Mouse (Mus musculus): Measurements from ENCODE around the gene Wdr61. TPM values are rescaled to one million over a fixed set of nuclear protein-coding genes. Genes with fewer than 3 reads are reported as not detected.

The Wdr61 gene
- total RNA-seq, 2 experiments from 2014 or later, result 53.4 to 53.9 TPM

GRCm38 (mm10) chr9:54687246-54688236 is 46.8 kb downstream of the Wdr61 start:
- DNase-seq (ENCODE audit: low spot score in 2 of 2), result peak; percentile 34 to 47

- DNase-seq (ENCODE audit: low spot score in 2 of 2), result no peak
Observed at GRCm38 (mm10) chr9:54683814-54684605, 50.3 kb downstream of the Wdr61 start.

- DNase-seq (ENCODE audit: low spot score in 2 of 2), result no peak
Observed at GRCm38 (mm10) chr9:54682846-54683245, 51.5 kb downstream of the Wdr61 start.

GRCm38 (mm10) chr9:54676531-54676986 is 57.8 kb downstream of the Wdr61 start:
- DNase-seq (ENCODE audit: low spot score in 2 of 2), result peak; percentile 83 to 88

GRCm38 (mm10) chr9:54673887-54674286 is 60.4 kb downstream of the Wdr61 start:
- DNase-seq (ENCODE audit: low spot score in 2 of 2), result no peak

GRCm38 (mm10) chr9:54671962-54672361 is 62.4 kb downstream of the Wdr61 start:
- no peak for DNase-seq (ENCODE audit: low spot score in 2 of 2)

GRCm38 (mm10) chr9:54668455-54668854 is 65.9 kb downstream of the Wdr61 start:
- no peak for DNase-seq (ENCODE audit: low spot score in 2 of 2)

- DNase-seq (ENCODE audit: low spot score in 2 of 2), result no peak
Observed at GRCm38 (mm10) chr9:54666116-54666515, 68.2 kb downstream of the Wdr61 start.

Small RNA genes within 50 kb of the gene (microRNA-seq; reads per million reads assigned to microRNA genes)
- gene Mir5710, result 0.20 to 0.45 reads per million in 2 experiments

Other genes with a start within 250 kb of the Wdr61 start
- 100 to 1,000 TPM; 199 to 209 TPM for gene Dmxl2, start 232.9 kb downstream of the Wdr61 start, total RNA-seq (2021)
- not detected for gene Sh2d7, start 195.5 kb downstream of the Wdr61 start, total RNA-seq (2021)
- gene Cib2, start 174.3 kb downstream of the Wdr61 start, total RNA-seq (2021), result 10 to 100 TPM; 29.9 to 31.8 TPM
- 100 to 1,000 TPM; 184 to 199 TPM for gene Idh3a, start 148.2 kb downstream of the Wdr61 start, total RNA-seq (2021)
- 10 to 100 TPM; 85.1 to 89.1 TPM for gene Acsbg1, start 72.6 kb downstream of the Wdr61 start, total RNA-seq (2021)
- 10 to 100 TPM; 17.1 TPM for gene Dnaja4, start 35.6 kb downstream of the Wdr61 start, total RNA-seq (2021)
- gene Crabp1, start 30.2 kb upstream of the Wdr61 start, total RNA-seq (2021), result 1 to 10 TPM; 5.5 to 5.7 TPM
- gene Ireb2, start 129.3 kb upstream of the Wdr61 start, total RNA-seq (2021), result 10 to 100 TPM; 74.6 to 78.2 TPM
- 1 to 10 TPM; 1.9 to 2.2 TPM for gene Hykk, start 182.8 kb upstream of the Wdr61 start, total RNA-seq (2021)
- 100 to 1,000 TPM; 159 to 168 TPM for gene Psma4, start 216.3 kb upstream of the Wdr61 start, total RNA-seq (2021)
- under 1 TPM in 1 of 2 experiments, not detected in 1; 0.47 TPM for gene AY074887, start 216.5 kb upstream of the Wdr61 start, total RNA-seq (2021)
- gene Chrna5, start 246.4 kb upstream of the Wdr61 start, total RNA-seq (2021), result 10 to 100 TPM; 16.1 to 18.4 TPM